Mouse (Mus musculus) granulocyte monocyte progenitor cell, adult 5-6 weeks (primary cell): ENCODE measurements at regions not wholly inside any gene's neighbourhood (a gene's known extent, or its start where the extent isn't known, plus 50 kb on each side); places are given as distances from the start of the nearest gene placed in this dataset.

ENCODE experiments used
- ATAC-seq: replicated peaks from 2 replicates; pipeline ENCODE4 v1.8.0; 2016; ENCODE audit warnings: mild to moderate bottlenecking, moderate TSS enrichment, inconsistent platforms; ENCODE audit not compliant: poor library complexity, severe bottlenecking

DNA sequence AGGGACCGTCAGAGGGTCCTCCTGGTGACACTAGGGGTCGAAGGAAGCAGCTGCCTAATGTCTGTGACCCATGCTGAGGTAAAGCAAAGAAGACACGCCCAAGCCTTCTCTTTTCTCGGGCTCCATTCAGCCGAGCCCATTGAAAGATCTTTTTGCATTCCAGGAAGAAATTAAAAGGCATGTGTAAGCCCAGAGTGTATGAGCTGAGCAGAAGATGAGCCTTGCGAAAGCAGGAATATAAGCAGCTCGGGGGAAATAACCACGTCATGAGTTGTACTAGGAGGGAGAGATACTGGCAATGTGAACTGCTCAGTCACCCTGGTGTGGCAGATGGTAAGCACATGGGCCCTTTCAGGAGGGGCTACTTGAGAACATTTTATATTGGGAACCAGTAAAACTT, 252.1 kb downstream of the Ice1 start:
- no peak for ATAC-seq

GRCm38 (mm10) chr13:70412788-70413187, 224.6 kb downstream of the Ice1 start:
- no peak for ATAC-seq

GRCm38 (mm10) chr13:70418156-70418555, 219.3 kb downstream of the Ice1 start:
- no peak for ATAC-seq

- no peak for ATAC-seq
These were observed 198.0 kb downstream of the Ice1 start for GRCm38 (mm10) chr13:70439419-70439818.

GRCm38 (mm10) chr13:70446940-70447339, 190.5 kb downstream of the Ice1 start:
- no peak for ATAC-seq

GRCm38 (mm10) chr13:70454592-70455390, 182.6 kb downstream of the Ice1 start:
- no peak for ATAC-seq

- no peak for ATAC-seq
These were observed 179.0 kb downstream of the Ice1 start for GRCm38 (mm10) chr13:70458406-70458805.

DNA sequence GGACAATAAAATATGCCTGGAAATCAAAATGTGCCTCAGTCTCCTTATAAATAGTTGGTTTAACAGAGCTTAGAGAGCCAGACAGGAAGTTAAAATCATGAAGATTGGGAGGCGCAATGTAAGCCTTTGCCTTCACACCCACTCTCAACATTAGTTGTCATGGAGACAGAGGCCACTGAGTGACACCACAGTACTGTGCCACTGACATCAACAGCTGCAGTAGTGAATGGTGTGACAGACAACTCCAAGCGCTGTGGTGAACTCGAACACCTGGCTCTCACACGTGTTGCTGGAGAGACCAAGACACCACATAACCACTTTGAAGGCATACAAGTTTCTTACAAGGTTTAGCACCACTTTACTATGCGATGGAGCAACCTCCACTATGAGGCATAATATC, 172.4 kb downstream of the Ice1 start:
- no peak for ATAC-seq

DNA sequence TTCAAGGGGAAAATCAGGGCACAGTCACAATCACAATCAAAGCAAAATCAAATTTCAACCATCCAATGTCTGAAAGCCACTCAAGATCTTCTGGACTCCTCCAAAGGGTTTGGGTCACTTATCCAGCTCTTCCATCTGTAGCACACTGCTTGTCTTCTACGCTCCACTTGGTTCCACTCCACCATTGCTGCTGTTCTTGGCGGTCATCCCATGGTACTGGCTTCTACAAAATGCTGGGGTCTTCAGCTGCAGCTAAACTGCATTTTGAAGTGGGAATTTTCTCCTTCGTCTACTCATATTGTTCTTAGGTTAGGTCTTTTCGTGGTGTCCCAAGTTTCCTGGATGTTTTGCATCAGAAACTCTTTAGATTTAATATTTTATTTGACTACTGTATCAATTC, 162.7 kb downstream of the Ice1 start:
- ATAC-seq, result no peak

DNA sequence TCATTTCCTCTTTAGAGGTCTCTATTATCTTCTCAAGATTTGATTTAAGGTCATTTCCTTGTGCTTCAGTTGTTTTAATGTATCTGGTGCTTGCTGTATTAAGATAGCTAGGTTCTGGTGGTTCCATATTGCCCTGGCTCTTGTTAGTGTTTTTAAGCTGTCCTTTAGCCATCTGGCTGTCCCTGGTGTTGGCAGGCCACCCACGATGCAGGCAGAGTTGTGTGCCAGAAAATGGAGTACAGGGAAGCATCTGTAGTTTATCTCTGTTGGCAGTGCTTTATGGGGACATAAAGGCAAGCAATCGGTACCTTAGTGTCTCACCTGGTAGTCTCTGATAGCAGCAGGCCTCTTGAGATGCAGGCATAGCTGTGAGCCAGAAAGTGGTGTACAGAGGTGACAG, 162.1 kb downstream of the Ice1 start:
- no peak for ATAC-seq

GRCm38 (mm10) chr13:70499302-70499701, 138.1 kb downstream of the Ice1 start:
- ATAC-seq, result no peak
